Mouse (Mus musculus): Measurements from ENCODE around the gene Hadha. TPM values are rescaled to one million over a fixed set of nuclear protein-coding genes. Genes with fewer than 3 reads are reported as not detected.

The Hadha gene
- 31.6 and 38.2 TPM in 2 replicates for polyA plus RNA-seq (2012; ENCODE audit: insufficient read depth, low replicate concordance)

DNA sequence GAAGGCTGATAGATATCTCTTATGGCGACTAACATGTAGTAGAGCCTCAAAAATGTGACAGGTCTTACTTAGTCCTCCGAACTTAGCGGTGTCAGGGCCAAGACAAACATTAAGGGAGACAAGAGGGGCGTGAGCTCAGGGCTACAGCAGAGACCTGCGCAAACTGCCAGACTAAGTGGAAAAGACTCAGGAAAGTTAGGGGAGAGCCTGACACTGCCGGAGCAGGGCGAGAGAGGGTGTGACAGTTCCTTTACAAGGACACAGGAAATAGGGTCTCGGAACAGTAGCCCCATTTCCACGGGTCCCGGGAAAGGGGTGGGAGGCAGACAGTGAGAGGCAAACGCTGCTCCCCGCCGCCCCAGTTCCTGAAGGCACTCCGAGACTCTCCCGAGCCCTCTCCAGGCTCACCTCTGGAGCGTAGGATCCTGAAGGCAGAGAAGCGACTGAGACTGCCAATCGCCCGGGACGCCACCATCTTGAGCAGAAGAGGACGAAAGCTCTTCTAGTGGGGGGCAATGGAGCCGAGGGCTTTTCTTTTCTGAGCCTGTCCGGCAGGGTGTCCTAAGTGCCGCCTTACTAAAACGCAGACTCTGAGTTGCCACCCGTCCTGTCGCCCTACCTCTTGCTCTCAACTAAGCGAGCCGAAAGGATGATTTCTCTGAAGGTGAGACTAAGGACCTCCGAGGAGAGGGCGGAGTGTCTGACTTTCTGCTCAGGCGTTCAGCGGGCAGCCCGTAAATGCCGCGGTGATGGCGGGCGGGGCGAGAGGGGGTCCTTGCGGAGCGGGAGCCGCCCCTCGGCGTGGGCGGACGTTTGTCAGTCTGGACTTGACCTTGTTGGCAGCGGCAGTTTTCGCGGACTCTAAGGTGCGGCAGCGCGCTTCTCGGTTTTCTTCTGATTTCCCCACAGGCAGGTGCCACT is at the start of gene Hadha, which contains the start of gene Hadhb:
TSS of gene Hadha (minus strand) at position 689 of the 921 bp plus-strand sequence.
TSS of gene Hadhb (plus strand) at position 775 of the 921 bp plus-strand sequence.
- TF ChIP-seq GATA1 (IDR thresholded peaks at IDR 0.05; ENCODE audit: borderline replicate concordance, low read length) = no peak
- no peak for TF ChIP-seq FLI1 (IDR thresholded peaks at IDR 0.05; ENCODE audit: low read length)
- Histone ChIP-seq H3K36me3 (replicated peaks; ENCODE audit: low read length) (peaks cover 9% of the 10 kb centered on the region), H3K9me3 (no peaks in the 10 kb centered on the region), H3K4me3 (replicated peaks) (peak within 1 kb of the TSS; percentile 99), H3K4me1 (peaks cover 32% of the 10 kb centered on the region), H3K27me3 (replicated peaks) (no peaks in the 10 kb centered on the region)

DNA sequence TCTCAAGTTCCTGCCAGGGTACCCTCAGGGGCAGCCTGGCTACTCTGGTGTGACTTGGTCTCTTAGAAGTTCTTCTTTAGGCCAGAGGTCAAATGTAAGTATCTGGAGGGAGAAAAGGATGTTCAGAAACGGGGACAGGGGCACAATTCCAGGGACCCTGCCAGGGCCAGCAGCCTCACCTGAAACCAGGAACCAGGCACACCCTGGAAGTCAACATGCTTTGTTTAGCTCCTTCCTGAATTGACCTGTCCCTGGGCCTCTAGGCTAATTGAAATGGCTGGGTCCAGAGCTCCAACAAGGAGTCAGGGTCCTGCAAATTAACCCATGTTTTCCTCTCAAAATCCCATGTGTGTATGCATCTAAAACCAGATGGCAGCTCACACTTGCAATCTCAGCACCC is 49.5 kb upstream of the Hadha start:
- TF ChIP-seq FLI1 (IDR thresholded peaks at IDR 0.05; ENCODE audit: low read length) (no peak), GATA1 (IDR thresholded peaks at IDR 0.05; ENCODE audit: borderline replicate concordance, low read length) (no peak)
- no peaks in the 10 kb centered on the region for H3K9me3 ChIP-seq
- H3K27me3 ChIP-seq (replicated peaks) = peaks cover 24% of the 10 kb centered on the region
- peaks cover 19% of the 10 kb centered on the region for H3K4me1 ChIP-seq
- no peak overlapping the region for H3K4me3 ChIP-seq (replicated peaks)
- H3K36me3 ChIP-seq (replicated peaks; ENCODE audit: low read length) = no peaks in the 10 kb centered on the region

DNA sequence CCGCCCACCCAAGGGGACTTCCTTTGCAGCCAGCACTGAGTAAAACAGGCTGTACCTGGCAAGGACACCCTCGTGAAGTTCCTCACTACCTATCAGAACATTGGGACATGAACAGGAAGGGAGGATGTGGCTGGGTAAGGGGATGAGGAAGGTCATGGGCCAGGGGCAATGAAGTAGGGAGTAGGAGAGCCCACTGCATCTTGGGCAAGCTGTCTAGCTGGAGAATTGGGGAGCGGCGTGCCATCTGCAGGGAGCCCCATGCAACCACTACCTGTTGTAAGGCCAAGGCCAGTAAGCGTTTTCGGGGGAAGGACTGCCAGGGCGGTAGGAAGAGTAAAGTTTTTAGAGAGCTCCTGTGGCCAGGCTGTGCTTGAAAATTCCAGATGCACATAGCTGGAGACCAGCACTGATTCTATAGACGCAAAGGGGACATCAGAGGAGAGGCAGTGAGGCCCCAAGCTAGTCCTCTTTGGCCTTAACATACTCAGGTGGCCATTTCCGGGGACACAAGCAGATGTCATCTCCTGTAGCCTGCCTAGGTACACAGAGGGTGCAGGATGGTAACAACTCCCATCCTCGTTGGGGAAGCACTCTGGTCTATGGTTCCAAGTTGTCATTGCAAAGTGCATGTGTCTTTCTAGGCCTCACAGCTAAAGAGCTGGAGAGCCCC is 48.4 kb upstream of the Hadha start:
- peaks cover 22% of the 10 kb centered on the region for H3K4me1 ChIP-seq
- H3K27me3 ChIP-seq (replicated peaks) = peaks cover 24% of the 10 kb centered on the region
- no peak for TF ChIP-seq GATA1 (IDR thresholded peaks at IDR 0.05; ENCODE audit: borderline replicate concordance, low read length)
- no peak for TF ChIP-seq FLI1 (IDR thresholded peaks at IDR 0.05; ENCODE audit: low read length)
- H3K36me3 ChIP-seq (replicated peaks; ENCODE audit: low read length) = no peaks in the 10 kb centered on the region
- no peaks in the 10 kb centered on the region for H3K9me3 ChIP-seq
- H3K4me3 ChIP-seq (replicated peaks) = no peak overlapping the region

DNA sequence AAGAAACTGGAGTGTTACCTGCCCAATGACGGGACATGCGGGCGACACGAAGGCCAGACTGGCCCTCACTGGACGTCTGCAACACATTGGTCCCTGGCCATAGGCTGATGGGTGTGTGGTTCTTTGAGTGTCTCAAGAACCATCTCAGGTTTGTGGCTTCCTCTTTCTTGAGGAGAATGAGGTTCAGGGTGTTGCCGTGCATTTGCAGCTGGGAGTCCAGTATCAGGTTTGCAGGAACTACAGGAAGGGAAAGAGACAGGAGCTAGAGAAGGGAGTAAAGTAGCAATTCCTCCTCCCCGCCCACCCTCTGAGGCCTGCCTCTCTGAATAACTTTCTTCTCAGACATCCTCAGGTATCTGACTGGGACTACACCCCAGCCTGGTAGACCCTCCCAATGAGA is 47.3 kb upstream of the Hadha start:
- H3K4me1 ChIP-seq = peaks cover 32% of the 10 kb centered on the region
- no peak overlapping the region for H3K4me3 ChIP-seq (replicated peaks)
- no peaks in the 10 kb centered on the region for H3K36me3 ChIP-seq (replicated peaks; ENCODE audit: low read length)
- no peaks in the 10 kb centered on the region for H3K9me3 ChIP-seq
- TF ChIP-seq FLI1 (IDR thresholded peaks at IDR 0.05; ENCODE audit: low read length) (no peak), GATA1 (IDR thresholded peaks at IDR 0.05; ENCODE audit: borderline replicate concordance, low read length) (no peak)
- H3K27me3 ChIP-seq (replicated peaks) = peaks cover 25% of the 10 kb centered on the region

DNA sequence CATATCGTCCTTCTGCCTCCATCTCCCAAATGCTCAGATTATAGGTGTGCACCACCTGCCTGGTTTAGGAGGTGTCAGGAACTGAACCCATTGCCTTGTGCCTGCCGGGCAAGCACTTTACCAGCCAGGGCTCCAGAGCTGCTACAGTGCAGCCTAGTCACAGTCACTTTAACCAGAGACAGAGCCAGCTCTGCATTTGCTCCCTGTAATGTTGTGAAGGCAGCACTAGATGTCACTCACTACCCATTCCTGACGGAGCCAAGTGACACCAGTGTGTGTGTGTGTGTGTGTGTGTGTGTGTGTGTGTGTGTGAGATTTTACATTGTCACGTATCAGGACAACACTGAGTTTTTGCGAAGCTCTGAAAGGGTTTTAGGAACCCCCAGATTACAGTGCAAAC is 46.6 kb upstream of the Hadha start:
- H3K4me3 ChIP-seq (replicated peaks) = no peak overlapping the region
- peaks cover 39% of the 10 kb centered on the region for H3K4me1 ChIP-seq
- H3K9me3 ChIP-seq = no peaks in the 10 kb centered on the region
- no peaks in the 10 kb centered on the region for H3K36me3 ChIP-seq (replicated peaks; ENCODE audit: low read length)
- H3K27me3 ChIP-seq (replicated peaks) = peaks cover 28% of the 10 kb centered on the region
- TF ChIP-seq GATA1 (IDR thresholded peaks at IDR 0.05; ENCODE audit: borderline replicate concordance, low read length) = no peak
- no peak for TF ChIP-seq FLI1 (IDR thresholded peaks at IDR 0.05; ENCODE audit: low read length)

DNA sequence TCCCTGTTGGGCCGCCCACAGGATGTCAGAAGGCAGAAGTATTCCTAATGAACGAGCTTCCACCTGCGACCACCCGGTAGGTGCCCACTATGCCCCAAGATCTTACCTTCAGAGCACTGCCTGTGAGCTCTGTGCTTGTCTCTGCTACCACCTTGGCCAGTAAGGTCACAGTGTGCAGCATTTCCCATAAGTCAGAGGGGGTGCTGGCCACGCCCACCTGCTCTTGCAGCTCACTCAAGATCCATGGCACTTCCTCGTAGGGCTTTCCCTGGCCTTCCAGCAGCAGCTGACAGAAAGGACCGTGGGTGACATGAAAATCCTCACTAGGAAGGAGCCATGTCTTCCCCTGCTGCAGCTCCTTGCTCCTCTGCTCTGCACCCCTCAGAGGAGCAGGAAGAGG is 43.3 kb upstream of the Hadha start:
- Histone ChIP-seq H3K4me3 (replicated peaks) (peak overlapping the region; percentile 69), H3K27me3 (replicated peaks) (peaks cover 21% of the 10 kb centered on the region), H3K36me3 (replicated peaks; ENCODE audit: low read length) (no peaks in the 10 kb centered on the region), H3K4me1 (peaks cover 39% of the 10 kb centered on the region), H3K9me3 (no peaks in the 10 kb centered on the region)
- TF ChIP-seq FLI1 (IDR thresholded peaks at IDR 0.05; ENCODE audit: low read length) (no peak), GATA1 (IDR thresholded peaks at IDR 0.05; ENCODE audit: borderline replicate concordance, low read length) (no peak)

DNA sequence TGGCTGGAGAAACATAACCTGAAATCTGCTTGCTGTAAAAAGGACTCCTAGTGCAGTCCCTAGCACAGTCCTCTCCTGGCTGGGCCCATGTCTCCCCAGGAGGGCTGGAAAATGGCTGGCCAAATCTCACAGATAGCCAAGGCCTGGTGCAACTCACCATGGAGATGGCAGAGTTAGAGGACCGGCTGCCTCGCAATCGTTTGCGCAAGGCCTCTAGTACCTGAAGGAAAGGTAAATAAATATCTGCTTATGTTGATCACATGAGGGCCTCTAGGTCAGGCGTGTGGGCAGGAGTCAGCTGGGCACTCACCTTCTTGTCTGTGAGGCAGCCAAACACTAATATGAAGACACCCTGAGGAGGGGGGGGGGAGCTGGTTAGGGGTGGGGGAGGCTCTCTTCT is 40.4 kb upstream of the Hadha start:
- H3K4me1 ChIP-seq = peaks cover 26% of the 10 kb centered on the region
- peaks cover 7% of the 10 kb centered on the region for H3K36me3 ChIP-seq (replicated peaks; ENCODE audit: low read length)
- no peaks in the 10 kb centered on the region for H3K9me3 ChIP-seq
- H3K27me3 ChIP-seq (replicated peaks) = peaks cover 8% of the 10 kb centered on the region
- TF ChIP-seq FLI1 (IDR thresholded peaks at IDR 0.05; ENCODE audit: low read length) = no peak
- TF ChIP-seq GATA1 (IDR thresholded peaks at IDR 0.05; ENCODE audit: borderline replicate concordance, low read length) = no peak
- H3K4me3 ChIP-seq (replicated peaks) = no peak overlapping the region

DNA sequence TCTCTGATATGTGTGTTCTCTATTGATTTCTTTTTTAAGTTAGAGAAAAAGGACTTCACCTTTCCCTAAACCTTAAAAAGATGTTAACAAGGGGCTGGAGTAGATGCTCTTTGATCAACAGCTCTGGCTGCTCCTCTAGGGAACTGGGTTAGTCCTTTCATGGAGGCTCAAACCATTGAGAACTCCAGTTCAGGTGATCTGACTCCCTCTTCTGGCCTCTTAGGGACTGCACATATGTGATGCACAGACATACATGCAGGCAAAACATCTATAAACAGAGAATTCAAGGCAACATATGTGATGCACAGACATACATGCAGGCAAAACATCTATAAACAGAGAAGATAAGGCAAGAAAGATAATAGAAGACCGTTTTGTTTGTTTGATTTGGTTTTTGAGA is 37.5 kb upstream of the Hadha start:
- H3K36me3 ChIP-seq (replicated peaks; ENCODE audit: low read length) = peaks cover 30% of the 10 kb centered on the region
- H3K4me3 ChIP-seq (replicated peaks) = no peak overlapping the region
- H3K4me1 ChIP-seq = peaks cover 12% of the 10 kb centered on the region
- peaks cover 5% of the 10 kb centered on the region for H3K27me3 ChIP-seq (replicated peaks)
- H3K9me3 ChIP-seq = no peaks in the 10 kb centered on the region
- no peak for TF ChIP-seq FLI1 (IDR thresholded peaks at IDR 0.05; ENCODE audit: low read length)
- TF ChIP-seq GATA1 (IDR thresholded peaks at IDR 0.05; ENCODE audit: borderline replicate concordance, low read length) = no peak

DNA sequence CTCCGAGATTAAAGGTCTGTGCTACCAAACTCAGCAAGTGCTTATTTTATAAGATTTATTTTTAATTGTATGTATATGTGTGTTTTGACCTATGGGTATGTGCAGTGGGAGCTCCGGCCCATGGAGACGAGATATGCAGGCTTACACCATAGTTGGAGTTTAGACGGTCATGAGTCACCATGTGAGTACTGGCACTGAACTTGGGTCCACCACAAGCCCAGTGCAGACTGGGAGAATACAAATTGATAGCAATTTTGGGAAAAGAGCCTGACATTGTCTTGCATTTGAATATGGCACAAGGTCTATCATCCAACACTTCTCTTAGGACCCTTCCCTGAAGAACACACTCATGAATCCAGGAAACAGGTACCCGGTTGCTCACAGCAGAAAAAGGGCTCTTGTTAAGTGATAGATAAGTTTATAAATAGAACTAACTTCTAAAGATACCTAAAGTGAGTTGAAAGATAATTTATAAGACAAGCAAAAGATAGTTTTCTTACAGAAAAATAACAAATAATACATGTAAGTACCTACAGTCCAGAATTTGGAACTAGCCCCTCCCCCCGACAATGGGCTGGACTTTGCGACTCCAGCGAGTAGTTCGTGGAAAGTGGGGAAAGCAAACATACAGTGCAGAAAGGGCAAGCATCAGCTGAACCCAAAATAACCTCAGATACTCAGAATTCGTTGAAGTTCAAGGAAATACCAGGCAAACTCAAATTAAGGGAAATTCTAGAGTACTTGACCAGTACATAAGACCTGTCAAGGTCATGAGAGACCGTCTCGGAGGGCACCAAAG is 32.9 kb upstream of the Hadha start:
- Histone ChIP-seq H3K4me3 (replicated peaks) (no peak overlapping the region), H3K4me1 (no peaks in the 10 kb centered on the region), H3K36me3 (replicated peaks; ENCODE audit: low read length) (peaks cover 67% of the 10 kb centered on the region), H3K27me3 (replicated peaks) (no peaks in the 10 kb centered on the region), H3K9me3 (no peaks in the 10 kb centered on the region)
- TF ChIP-seq GATA1 (IDR thresholded peaks at IDR 0.05; ENCODE audit: borderline replicate concordance, low read length) (no peak), FLI1 (IDR thresholded peaks at IDR 0.05; ENCODE audit: low read length) (no peak)

All from megakaryocyte, embryonic 14.5 days (primary cell).